Mouse (Mus musculus) MEL (cell line): ENCODE measurements at regions not wholly inside any gene's neighbourhood (a gene's known extent, or its start where the extent isn't known, plus 50 kb on each side); places are given as distances from the start of the nearest gene placed in this dataset.

ENCODE experiments used
- DNase-seq: peaks from one replicate; pipeline ENCODE4 v3.0.0; 2011; ENCODE audit warnings: low read depth, low spot score
- H3K27ac ChIP-seq: 2 replicates; pipeline ENCODE4 v1.5.1; 2012; ENCODE audit warnings: low read depth, mild to moderate bottlenecking, control low read depth, low read length, moderate library complexity; ENCODE audit not compliant: control insufficient read depth
- H3K27me3 ChIP-seq, 2 experiments: fragments of 150-350 bp in 1 of 2; sonication (generic) in 1 of 2; 2 replicates each; pipeline ENCODE4 v1.6.1; 2012; ENCODE audit warnings: low read length in 2 of 2, mild to moderate bottlenecking in 2 of 2, improper control_type of control experiment in 1 of 2, moderate library complexity in 1 of 2; ENCODE audit not compliant: insufficient read depth in 2 of 2, control insufficient read depth in 1 of 2
- H3K36me3 ChIP-seq, 2 experiments: 2 replicates each; pipeline ENCODE4 v1.6.1; 2012 to 2014; ENCODE audit warnings: low read length in 2 of 2, improper control_type of control experiment in 1 of 2, inconsistent platforms in 1 of 2, mild to moderate bottlenecking in 1 of 2; ENCODE audit not compliant: insufficient read depth in 2 of 2, control insufficient read depth in 1 of 2
- H3K4me1 ChIP-seq, 2 experiments: fragments of 150-350 bp in 1 of 2; sonication (generic) in 1 of 2; 2 replicates each; pipeline ENCODE4 v1.6.1; 2012; ENCODE audit warnings: low read length in 2 of 2, improper control_type of control experiment in 1 of 2, mild to moderate bottlenecking in 1 of 2; ENCODE audit not compliant: insufficient read depth in 2 of 2, control insufficient read depth in 1 of 2
- H3K4me3 ChIP-seq, 2 experiments: fragments of 150-350 bp in 1 of 2; sonication (generic) in 1 of 2; 2 replicates each; pipeline ENCODE4 v1.5.1; 2012; ENCODE audit warnings: low read depth in 2 of 2, low read length in 2 of 2, mild to moderate bottlenecking in 2 of 2, moderate library complexity in 2 of 2, control low read depth in 1 of 2, improper control_type of control experiment in 1 of 2; ENCODE audit not compliant: control insufficient read depth in 1 of 2, insufficient read depth in 1 of 2
- H3K79me2 ChIP-seq: 2 replicates; pipeline ENCODE4 v1.6.1; 2012; ENCODE audit warnings: mild to moderate bottlenecking, low read length, moderate library complexity; ENCODE audit not compliant: control insufficient read depth, poor library complexity, insufficient read depth
- H3K9ac ChIP-seq: 2 replicates; pipeline ENCODE4 v1.6.1; 2012; ENCODE audit warnings: low read depth, mild to moderate bottlenecking, control low read depth, low read length, moderate library complexity; ENCODE audit not compliant: control insufficient read depth, poor library complexity, severe bottlenecking
- H3K9me3 ChIP-seq: fragments of 150-350 bp; sonication (generic); replicated peaks from 2 replicates; pipeline ENCODE4 v1.6.1; 2012; ENCODE audit warnings: mild to moderate bottlenecking, low read length, improper control_type of control experiment, moderate library complexity; ENCODE audit not compliant: insufficient read depth
- BHLHE40 ChIP-seq: IDR thresholded peaks from 2 replicates; pipeline ENCODE4 v1.6.1; 2012; ENCODE audit warnings: low read depth, mild to moderate bottlenecking, inconsistent platforms, low read length, improper control_type of control experiment, borderline replicate concordance
- CHD1 ChIP-seq: IDR thresholded peaks from 2 replicates; pipeline ENCODE4 v1.6.1; 2012; ENCODE audit warnings: low read depth, mild to moderate bottlenecking, inconsistent platforms, low read length, improper control_type of control experiment
- CHD2 ChIP-seq: IDR thresholded peaks from 2 replicates; pipeline ENCODE4 v1.6.1; 2011; ENCODE audit warnings: low read length, improper control_type of control experiment
- GABPA ChIP-seq: IDR thresholded peaks from 2 replicates; pipeline ENCODE4 v1.6.1; 2012; ENCODE audit warnings: low read depth, mild to moderate bottlenecking, inconsistent platforms, low read length, improper control_type of control experiment, moderate library complexity
- GATA1 ChIP-seq: IDR thresholded peaks from 2 replicates; pipeline ENCODE4 v1.6.1; 2011; ENCODE audit warnings: low read depth, low read length, improper control_type of control experiment
- KAT2A ChIP-seq: conservative IDR thresholded peaks from 2 replicates; pipeline ENCODE4 v1.6.1; 2012; ENCODE audit warnings: low read depth, low read length, improper control_type of control experiment, inconsistent platforms
- MAZ ChIP-seq: IDR thresholded peaks from 2 replicates; pipeline ENCODE4 v1.6.1; 2012; ENCODE audit warnings: low read depth, mild to moderate bottlenecking, inconsistent platforms, low read length, improper control_type of control experiment
- MEF2A ChIP-seq: IDR thresholded peaks from 2 replicates; pipeline ENCODE4 v1.6.1; 2014; ENCODE audit warnings: low read depth, mild to moderate bottlenecking, inconsistent platforms, low read length, improper control_type of control experiment; ENCODE audit not compliant: poor library complexity, insufficient replicate concordance, severe bottlenecking; ENCODE audit errors: extremely low read depth
- MXI1 ChIP-seq: IDR thresholded peaks from 2 replicates; pipeline ENCODE4 v1.6.1; 2011; ENCODE audit warnings: mild to moderate bottlenecking, low read depth, low read length, improper control_type of control experiment
- MYB ChIP-seq: IDR thresholded peaks from 2 replicates; pipeline ENCODE4 v1.6.1; 2011; ENCODE audit warnings: mild to moderate bottlenecking, low read depth, low read length, improper control_type of control experiment
- POLR2A ChIP-seq, 2 experiments: IDR thresholded peaks; 2 replicates each; pipeline ENCODE4 v1.6.1; 2011 to 2012; ENCODE audit warnings: low read length in 2 of 2, mild to moderate bottlenecking in 2 of 2, control low read depth in 1 of 2, improper control_type of control experiment in 1 of 2, low read depth in 1 of 2, moderate library complexity in 1 of 2; ENCODE audit not compliant: control insufficient read depth in 1 of 2, insufficient read depth in 1 of 2, poor library complexity in 1 of 2
- POLR2AphosphoS2 ChIP-seq: IDR thresholded peaks from 2 replicates; pipeline ENCODE4 v1.6.1; 2011; ENCODE audit warnings: low read length, improper control_type of control experiment
- POLR2AphosphoS5 ChIP-seq: IDR thresholded peaks from 2 replicates; pipeline ENCODE4 v1.6.1; 2012; ENCODE audit warnings: low read depth, borderline replicate concordance, mild to moderate bottlenecking, inconsistent platforms, low read length, moderate library complexity, mixed read lengths
- SIN3A ChIP-seq: IDR thresholded peaks from 2 replicates; pipeline ENCODE4 v1.6.1; 2012; ENCODE audit warnings: low read length, improper control_type of control experiment, inconsistent platforms
- SMC3 ChIP-seq: IDR thresholded peaks from 2 replicates; pipeline ENCODE4 v1.6.1; 2011; ENCODE audit warnings: low read depth, low read length, improper control_type of control experiment
- TBP ChIP-seq: IDR thresholded peaks from 2 replicates; pipeline ENCODE4 v1.8.0; 2011; ENCODE audit warnings: low read depth, low read length, improper control_type of control experiment
- TCF12 ChIP-seq: IDR thresholded peaks from 2 replicates; pipeline ENCODE4 v1.6.1; 2014; ENCODE audit warnings: low read depth, mild to moderate bottlenecking, inconsistent platforms, low read length, improper control_type of control experiment, moderate library complexity
- UBTF ChIP-seq: IDR thresholded peaks from 2 replicates; pipeline ENCODE4 v1.6.1; 2012; ENCODE audit warnings: low read depth, mild to moderate bottlenecking, inconsistent platforms, low read length, improper control_type of control experiment, moderate library complexity, borderline replicate concordance; ENCODE audit not compliant: insufficient read depth
- ZC3H11A ChIP-seq: IDR thresholded peaks from 2 replicates; pipeline ENCODE4 v1.6.1; 2012; ENCODE audit warnings: low read depth, mild to moderate bottlenecking, inconsistent platforms, low read length, improper control_type of control experiment
- ZMIZ1 ChIP-seq: IDR thresholded peaks from 2 replicates; pipeline ENCODE4 v1.6.1; 2012; ENCODE audit warnings: low read depth, mild to moderate bottlenecking, inconsistent platforms, low read length, improper control_type of control experiment, moderate library complexity
- ZNF384 ChIP-seq: IDR thresholded peaks from 2 replicates; pipeline ENCODE4 v1.6.1; 2012; ENCODE audit warnings: low read depth, mild to moderate bottlenecking, inconsistent platforms, low read length, improper control_type of control experiment

DNA sequence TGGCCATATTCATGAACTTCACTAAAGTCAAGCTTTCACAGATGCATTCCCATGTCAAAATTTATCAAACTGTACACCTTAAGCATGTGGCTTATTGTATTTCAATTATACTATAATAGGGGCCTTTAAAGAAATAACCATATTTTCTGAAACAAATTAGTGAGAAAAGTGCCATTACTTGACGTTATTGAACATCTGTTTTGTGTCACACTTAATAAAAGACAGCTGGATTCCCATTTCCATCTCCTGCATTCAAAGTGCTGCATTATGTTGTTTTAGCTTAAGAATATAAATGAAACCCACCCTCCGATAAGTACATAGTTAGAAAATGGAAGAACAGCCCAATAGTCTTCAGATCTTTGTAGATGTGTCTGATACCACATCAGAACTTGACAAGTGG lies 150.2 kb downstream of the Usp46 start:
- H3K36me3 ChIP-seq: no peaks in the 10 kb centered on the region
- no peak for TF ChIP-seq BHLHE40
- no peak for TF ChIP-seq POLR2A (IDR thresholded peaks at IDR 0.05; ENCODE audit: control insufficient read depth in 1 of 2, insufficient read depth in 1 of 2, low read depth in 1 of 2, low read length in 2 of 2, poor library complexity in 1 of 2)
- TF ChIP-seq MXI1: no peak
- no peak for TF ChIP-seq ZC3H11A
- TF ChIP-seq POLR2AphosphoS2: no peak
- TF ChIP-seq CHD2: no peak
- H3K9ac ChIP-seq: no peak overlapping the region
- peaks cover 1 to 2% of the 10 kb centered on the region in 2 experiments; a peak in 3 of 4 replicates for H3K27me3 ChIP-seq
- no peaks in the 10 kb centered on the region for H3K9me3 ChIP-seq
- no peak for DNase-seq
- no peaks in the 10 kb centered on the region for H3K4me1 ChIP-seq
- H3K79me2 ChIP-seq: no peaks in the 10 kb centered on the region
- H3K27ac ChIP-seq: no peak overlapping the region
- H3K4me3 ChIP-seq: no peak overlapping the region

DNA sequence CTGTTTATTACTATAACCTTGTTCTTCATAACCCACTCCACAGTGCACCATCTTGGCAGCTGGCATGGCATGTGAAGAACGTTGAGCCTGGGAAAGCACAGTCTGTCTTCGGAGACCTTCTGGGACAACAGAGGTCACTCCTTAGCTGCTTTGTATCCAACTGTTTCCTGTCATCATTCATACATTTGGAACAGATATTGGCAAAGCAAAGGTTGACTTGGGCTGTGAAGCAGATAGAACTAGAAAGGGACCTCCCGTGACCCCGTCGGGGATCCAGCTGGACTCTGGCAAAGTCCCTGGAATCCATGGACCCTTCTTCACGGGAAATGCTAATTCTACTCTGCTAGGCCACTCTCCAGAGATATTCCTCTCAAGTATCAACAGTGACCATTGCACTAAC lies 148.3 kb downstream of the Usp46 start:
- H3K9me3 ChIP-seq: no peaks in the 10 kb centered on the region
- DNase-seq: no peak
- no peak overlapping the region for H3K9ac ChIP-seq
- H3K27me3 ChIP-seq: peaks cover 2% of the 10 kb centered on the region in 2 experiments; a peak in 3 of 4 replicates
- H3K4me3 ChIP-seq: no peak overlapping the region
- no peak overlapping the region for H3K27ac ChIP-seq
- H3K36me3 ChIP-seq: no peaks in the 10 kb centered on the region
- no peaks in the 10 kb centered on the region for H3K4me1 ChIP-seq
- no peak for TF ChIP-seq ZC3H11A
- TF ChIP-seq MEF2A: no peak
- TF ChIP-seq GATA1: no peak
- no peak for TF ChIP-seq TBP
- no peak for TF ChIP-seq POLR2AphosphoS2
- no peak for TF ChIP-seq BHLHE40
- no peak for TF ChIP-seq SIN3A
- no peak for TF ChIP-seq UBTF
- TF ChIP-seq ZNF384: no peak
- no peak for TF ChIP-seq TCF12
- no peak for TF ChIP-seq GABPA
- TF ChIP-seq ZMIZ1: no peak
- TF ChIP-seq CHD2: no peak
- no peak for TF ChIP-seq MAZ
- TF ChIP-seq CHD1: no peak
- TF ChIP-seq MYB: no peak
- no peak for TF ChIP-seq POLR2AphosphoS5
- no peak for TF ChIP-seq SMC3
- TF ChIP-seq KAT2A: no peak
- H3K79me2 ChIP-seq: no peaks in the 10 kb centered on the region
